Mouse (Mus musculus): ENCODE measurements around the gene Agap1. TPM values are rescaled to one million over a fixed set of nuclear protein-coding genes. Genes with fewer than 3 reads are reported as not detected.

Agap1 gene
- polyA plus RNA-seq, 1 experiment from 2014 or later = 7.7 TPM

- 0 out of 2 replicates have a peak, but pooled peaks cover 6% of the 10 kb centered on the region for H3K4me1 ChIP-seq (ENCODE audit: insufficient read depth, low read length)
- H3K36me3 ChIP-seq (ENCODE audit: insufficient read depth, low read length) = peaks cover 3% of the 10 kb centered on the region
- no peak for ATAC-seq (ENCODE audit: low FRiP score, low TSS enrichment)
- no peak overlapping the region for H3K4me3 ChIP-seq (ENCODE audit: low read length)
- no peaks in the 10 kb centered on the region for H3K27me3 ChIP-seq (ENCODE audit: insufficient read depth, low read length)
- no peak overlapping the region for H3K27ac ChIP-seq (ENCODE audit: low read length)
- no peak overlapping the region for H3K4me2 ChIP-seq (replicated peaks; ENCODE audit: low read depth, low read length)
- no peak overlapping the region for H3K9ac ChIP-seq (replicated peaks; ENCODE audit: low read length)
- WGBS = 67% methylated on average over 9 of the region's 9 CpGs
- no peaks in the 10 kb centered on the region for H3K9me3 ChIP-seq (ENCODE audit: low read length)
These were observed 162.7 kb downstream of the Agap1 start for GRCm38 (mm10) chr1:89617336-89617735.

GRCm38 (mm10) chr1:89619963-89620362, 165.4 kb downstream of the Agap1 start:
- Histone ChIP-seq H3K9ac (replicated peaks; ENCODE audit: low read length) (no peak overlapping the region), H3K9me3 (ENCODE audit: low read length) (no peaks in the 10 kb centered on the region)

GRCm38 (mm10) chr1:89621014-89621791, 166.6 kb downstream of the Agap1 start:
- WGBS = 22% methylated on average over 8 of the region's 8 CpGs
- Histone ChIP-seq H3K27ac (ENCODE audit: low read length) (no peak overlapping the region), H3K9ac (replicated peaks; ENCODE audit: low read length) (no peak overlapping the region), H3K4me3 (ENCODE audit: low read length) (no peak overlapping the region), H3K4me2 (replicated peaks; ENCODE audit: low read depth, low read length) (no peak overlapping the region), H3K9me3 (ENCODE audit: low read length) (no peaks in the 10 kb centered on the region), H3K27me3 (ENCODE audit: insufficient read depth, low read length) (no peaks in the 10 kb centered on the region), H3K36me3 (ENCODE audit: insufficient read depth, low read length) (peaks cover 9% of the 10 kb centered on the region; the same call in 1 of the 2 replicates), H3K4me1 (ENCODE audit: insufficient read depth, low read length) (0 out of 2 replicates have a peak, but pooled peaks cover 6% of the 10 kb centered on the region)
- ATAC-seq (ENCODE audit: low FRiP score, low TSS enrichment) = no peak

More at GRCm38 (mm10) chr1:89619963-89620362, 165.4 kb downstream of the Agap1 start:
- no peak overlapping the region for H3K4me3 ChIP-seq (ENCODE audit: low read length)
- H3K27me3 ChIP-seq (ENCODE audit: insufficient read depth, low read length) = no peaks in the 10 kb centered on the region
- H3K4me1 ChIP-seq (ENCODE audit: insufficient read depth, low read length) = 0 out of 2 replicates have a peak, but pooled peaks cover 6% of the 10 kb centered on the region
- WGBS = 85% methylated on average over 2 of the region's 2 CpGs
- H3K36me3 ChIP-seq (ENCODE audit: insufficient read depth, low read length) = no peaks in the 10 kb centered on the region; the same call in 1 of the 2 replicates
- no peak for ATAC-seq (ENCODE audit: low FRiP score, low TSS enrichment)
- no peak overlapping the region for H3K4me2 ChIP-seq (replicated peaks; ENCODE audit: low read depth, low read length)
- no peak overlapping the region for H3K27ac ChIP-seq (ENCODE audit: low read length)

- Histone ChIP-seq H3K4me2 (replicated peaks; ENCODE audit: low read depth, low read length) (no peak overlapping the region), H3K4me3 (ENCODE audit: low read length) (no peak overlapping the region), H3K36me3 (ENCODE audit: insufficient read depth, low read length) (0 out of 2 replicates have a peak, but pooled peaks cover 9% of the 10 kb centered on the region), H3K4me1 (ENCODE audit: insufficient read depth, low read length) (0 out of 2 replicates have a peak, but pooled peaks cover 6% of the 10 kb centered on the region), H3K9ac (replicated peaks; ENCODE audit: low read length) (no peak overlapping the region), H3K27me3 (ENCODE audit: insufficient read depth, low read length) (no peaks in the 10 kb centered on the region), H3K27ac (ENCODE audit: low read length) (no peak overlapping the region), H3K9me3 (ENCODE audit: low read length) (no peaks in the 10 kb centered on the region)
- WGBS = 83% methylated on average over 8 of the region's 8 CpGs
- no peak for ATAC-seq (ENCODE audit: low FRiP score, low TSS enrichment)
These were observed 167.3 kb downstream of the Agap1 start for GRCm38 (mm10) chr1:89621952-89622351.

GRCm38 (mm10) chr1:89622801-89623200, 168.2 kb downstream of the Agap1 start:
- Histone ChIP-seq H3K36me3 (ENCODE audit: insufficient read depth, low read length) (0 out of 2 replicates have a peak, but pooled peaks cover 9% of the 10 kb centered on the region), H3K9ac (replicated peaks; ENCODE audit: low read length) (no peak overlapping the region), H3K27me3 (ENCODE audit: insufficient read depth, low read length) (no peaks in the 10 kb centered on the region), H3K27ac (ENCODE audit: low read length) (no peak overlapping the region), H3K4me1 (ENCODE audit: insufficient read depth, low read length) (0 out of 2 replicates have a peak, but pooled peaks cover 6% of the 10 kb centered on the region), H3K9me3 (ENCODE audit: low read length) (no peaks in the 10 kb centered on the region), H3K4me3 (ENCODE audit: low read length) (no peak overlapping the region), H3K4me2 (replicated peaks; ENCODE audit: low read depth, low read length) (no peak overlapping the region)
- ATAC-seq (ENCODE audit: low FRiP score, low TSS enrichment) = no peak
- WGBS = 85% methylated on average over 7 of the region's 7 CpGs

- 81% methylated on average over 4 of the region's 4 CpGs for WGBS
- no peak overlapping the region for H3K9ac ChIP-seq (replicated peaks; ENCODE audit: low read length)
- H3K4me3 ChIP-seq (ENCODE audit: low read length) = no peak overlapping the region
- no peak overlapping the region for H3K27ac ChIP-seq (ENCODE audit: low read length)
- no peaks in the 10 kb centered on the region for H3K9me3 ChIP-seq (ENCODE audit: low read length)
- H3K4me2 ChIP-seq (replicated peaks; ENCODE audit: low read depth, low read length) = no peak overlapping the region
- no peaks in the 10 kb centered on the region for H3K27me3 ChIP-seq (ENCODE audit: insufficient read depth, low read length)
- no peak for ATAC-seq (ENCODE audit: low FRiP score, low TSS enrichment)
- 0 out of 2 replicates have a peak, but pooled peaks cover 6% of the 10 kb centered on the region for H3K4me1 ChIP-seq (ENCODE audit: insufficient read depth, low read length)
- H3K36me3 ChIP-seq (ENCODE audit: insufficient read depth, low read length) = peaks cover 17% of the 10 kb centered on the region; the same call in 1 of the 2 replicates
These were observed 170.7 kb downstream of the Agap1 start for GRCm38 (mm10) chr1:89625312-89625711.

GRCm38 (mm10) chr1:89625967-89626366, 171.4 kb downstream of the Agap1 start:
- H3K9me3 ChIP-seq (ENCODE audit: low read length) = no peaks in the 10 kb centered on the region
- no peak overlapping the region for H3K9ac ChIP-seq (replicated peaks; ENCODE audit: low read length)
- 0 out of 2 replicates have a peak, but pooled peaks cover under 1% of the 10 kb centered on the region for H3K4me1 ChIP-seq (ENCODE audit: insufficient read depth, low read length)

GRCm38 (mm10) chr1:89626940-89627339, 172.3 kb downstream of the Agap1 start:
- H3K36me3 ChIP-seq (ENCODE audit: insufficient read depth, low read length) = peaks cover 17% of the 10 kb centered on the region; the same call in 1 of the 2 replicates
- no peak overlapping the region for H3K27ac ChIP-seq (ENCODE audit: low read length)
- 59% methylated on average over 10 of the region's 10 CpGs for WGBS
- H3K9ac ChIP-seq (replicated peaks; ENCODE audit: low read length) = no peak overlapping the region
- H3K9me3 ChIP-seq (ENCODE audit: low read length) = no peaks in the 10 kb centered on the region
- H3K27me3 ChIP-seq (ENCODE audit: insufficient read depth, low read length) = no peaks in the 10 kb centered on the region
- no peak overlapping the region for H3K4me3 ChIP-seq (ENCODE audit: low read length)
- H3K4me1 ChIP-seq (ENCODE audit: insufficient read depth, low read length) = no peaks in the 10 kb centered on the region
- no peak for ATAC-seq (ENCODE audit: low FRiP score, low TSS enrichment)
- H3K4me2 ChIP-seq (replicated peaks; ENCODE audit: low read depth, low read length) = no peak overlapping the region

More at GRCm38 (mm10) chr1:89625967-89626366, 171.4 kb downstream of the Agap1 start:
- 92% methylated on average over 7 of the region's 7 CpGs for WGBS
- ATAC-seq (ENCODE audit: low FRiP score, low TSS enrichment) = no peak
- Histone ChIP-seq H3K36me3 (ENCODE audit: insufficient read depth, low read length) (peaks cover 17% of the 10 kb centered on the region; the same call in 1 of the 2 replicates), H3K27ac (ENCODE audit: low read length) (no peak overlapping the region), H3K4me3 (ENCODE audit: low read length) (no peak overlapping the region), H3K4me2 (replicated peaks; ENCODE audit: low read depth, low read length) (no peak overlapping the region), H3K27me3 (ENCODE audit: insufficient read depth, low read length) (no peaks in the 10 kb centered on the region)

- Histone ChIP-seq H3K27ac (ENCODE audit: low read length) (no peak overlapping the region), H3K9ac (replicated peaks; ENCODE audit: low read length) (no peak overlapping the region), H3K4me2 (replicated peaks; ENCODE audit: low read depth, low read length) (no peak overlapping the region), H3K36me3 (ENCODE audit: insufficient read depth, low read length) (peaks cover 17% of the 10 kb centered on the region; the same call in 1 of the 2 replicates), H3K9me3 (ENCODE audit: low read length) (no peaks in the 10 kb centered on the region), H3K4me1 (ENCODE audit: insufficient read depth, low read length) (no peaks in the 10 kb centered on the region), H3K27me3 (ENCODE audit: insufficient read depth, low read length) (no peaks in the 10 kb centered on the region), H3K4me3 (ENCODE audit: low read length) (no peak overlapping the region)
- no peak for ATAC-seq (ENCODE audit: low FRiP score, low TSS enrichment)
- 54% methylated on average over 3 of the region's 3 CpGs for WGBS
These were observed 173.0 kb downstream of the Agap1 start for GRCm38 (mm10) chr1:89627650-89628049.

- WGBS = 84% methylated on average over 4 of the region's 4 CpGs
- Histone ChIP-seq H3K4me1 (ENCODE audit: insufficient read depth, low read length) (no peaks in the 10 kb centered on the region), H3K27ac (ENCODE audit: low read length) (no peak overlapping the region), H3K9me3 (ENCODE audit: low read length) (no peaks in the 10 kb centered on the region), H3K36me3 (ENCODE audit: insufficient read depth, low read length) (peaks cover 16% of the 10 kb centered on the region), H3K9ac (replicated peaks; ENCODE audit: low read length) (no peak overlapping the region), H3K4me2 (replicated peaks; ENCODE audit: low read depth, low read length) (no peak overlapping the region), H3K27me3 (ENCODE audit: insufficient read depth, low read length) (no peaks in the 10 kb centered on the region), H3K4me3 (ENCODE audit: low read length) (no peak overlapping the region)
- no peak for ATAC-seq (ENCODE audit: low FRiP score, low TSS enrichment)
These were observed 176.2 kb downstream of the Agap1 start for GRCm38 (mm10) chr1:89630836-89631235.
